ENCODE assay signal across 32 mouse cellular contexts in genomic region chr17:29778021-29778420, GRCm38 (mm10).
DNase-seq lines count a peak whose midpoint lies in the region; ATAC-seq and TF ChIP-seq lines count a peak whose summit lies in the region.
"Had no signal": no experiment of that assay in that cellular context is flagged by ENCODE, and none has a peak within 500 bp of the region (broad histone marks: within the 10 kb centered on the region; RNA-seq: fewer than 3 reads in every experiment).

No protein-coding gene starts in this region.

- peaks cover 6% of the 10 kb centered on the region; the same call in 1 of the 2 replicates for H3K4me1 ChIP-seq in hindbrain, embryonic 13.5 days (replicated peaks)
- peaks cover 3% of the 10 kb centered on the region; the same call in 1 of the 2 replicates for H3K4me1 ChIP-seq in hindbrain, embryonic 12.5 days
- peaks cover 14% of the 10 kb centered on the region; the same call in 1 of the 2 replicates for H3K4me1 ChIP-seq in forebrain, embryonic 12.5 days
- no peaks in the 10 kb centered on the region for H3K4me1 ChIP-seq in forebrain, postnatal 0 days (ENCODE audit: insufficient read depth)
- H3K4me1 ChIP-seq: embryonic facial prominence, embryonic 12.5 days; kidney, embryonic 15.5 days; limb, embryonic 15.5 days; liver, embryonic 13.5 days; neural tube, embryonic 12.5 days had no signal

- peak; percentile 23 for DNase-seq in MN1 (ENCODE audit: low spot score)
- DNase-seq in forebrain, postnatal 0 days = peak; percentile 30
- no peak for DNase-seq in layer of hippocampus, adult 2 months (ENCODE audit: low spot score in 2 of 2)
- no peak for DNase-seq in B cell, adult 2 months
- DNase-seq: adrenal gland, postnatal 25 days; cerebellum, adult 8-10 months; cerebellum, postnatal 36 days; gastrocnemius, postnatal 14 days; kidney, adult 18-20 months; kidney, postnatal 25 days; left cerebral cortex, postnatal 4 days; liver, embryonic 13.5 days; lung, adult 18-20 months; lung, postnatal 4 days; right cerebral cortex, adult 18-20 months; spleen, adult 18-20 months; thymus, adult 18-20 months; thymus, postnatal 25 days had no signal

- H3K9ac ChIP-seq in hindbrain, embryonic 13.5 days = no peak overlapping the region
- no peak overlapping the region for H3K9ac ChIP-seq in hindbrain, embryonic 12.5 days
- H3K9ac ChIP-seq in forebrain, embryonic 12.5 days = no peak overlapping the region
- H3K9ac ChIP-seq in forebrain, postnatal 0 days = no peak overlapping the region
- H3K9ac ChIP-seq: embryonic facial prominence, embryonic 12.5 days; heart, embryonic 15.5 days; kidney, embryonic 15.5 days; limb, embryonic 15.5 days; liver, embryonic 13.5 days; midbrain, embryonic 12.5 days; neural tube, embryonic 12.5 days had no signal

- WGBS in hindbrain, embryonic 13.5 days = 67% methylated on average over 8 of the region's 8 CpGs
- WGBS in hindbrain, embryonic 12.5 days = 72% methylated on average over 8 of the region's 8 CpGs
- WGBS in forebrain, embryonic 12.5 days = 33% methylated on average over 8 of the region's 8 CpGs
- WGBS in forebrain, postnatal 0 days = 32% methylated on average over 8 of the region's 8 CpGs

- 0 out of 2 replicates have a peak, but pooled peaks cover 2% of the 10 kb centered on the region for H3K27me3 ChIP-seq in hindbrain, embryonic 13.5 days
- no peaks in the 10 kb centered on the region; the same call in 1 of the 2 replicates for H3K27me3 ChIP-seq in hindbrain, embryonic 12.5 days
- peaks cover 1% of the 10 kb centered on the region; the same call in 1 of the 2 replicates for H3K27me3 ChIP-seq in forebrain, embryonic 12.5 days
- no peaks in the 10 kb centered on the region for H3K27me3 ChIP-seq in forebrain, postnatal 0 days (ENCODE audit: insufficient read depth, low read length)
- H3K27me3 ChIP-seq: embryonic facial prominence, embryonic 12.5 days; limb, embryonic 15.5 days; midbrain, embryonic 12.5 days; neural tube, embryonic 12.5 days had no signal

- H3K27ac ChIP-seq in hindbrain, embryonic 13.5 days = 0 out of 2 replicates have a peak overlapping the region, but pooled peaks have one; percentile 4
- no peak overlapping the region for H3K27ac ChIP-seq in hindbrain, embryonic 12.5 days
- H3K27ac ChIP-seq in forebrain, embryonic 12.5 days = 0 out of 2 replicates have a peak overlapping the region, but pooled peaks have one; percentile 59
- no peak overlapping the region for H3K27ac ChIP-seq in forebrain, postnatal 0 days (ENCODE audit: low read depth, low read length)
- no peak overlapping the region for H3K27ac ChIP-seq in layer of hippocampus, adult 2 months
- H3K27ac ChIP-seq: embryonic facial prominence, embryonic 12.5 days; heart, embryonic 15.5 days; kidney, embryonic 15.5 days; limb, embryonic 15.5 days; liver, embryonic 13.5 days; midbrain, embryonic 12.5 days; neural tube, embryonic 12.5 days; stomach, postnatal 0 days had no signal

- 0 out of 2 replicates have a peak, but pooled peaks have one; percentile 46 for ATAC-seq in hindbrain, embryonic 13.5 days (ENCODE audit: low FRiP score)
- no peak for ATAC-seq in hindbrain, embryonic 12.5 days (ENCODE audit: low FRiP score)
- peak; percentile 84; the same call in 1 of the 2 replicates for ATAC-seq in forebrain, embryonic 12.5 days (ENCODE audit: low FRiP score)
- ATAC-seq in forebrain, postnatal 0 days = peak; percentile 60
- ATAC-seq in erythroid progenitor cell, adult 5-6 weeks (replicated peaks; ENCODE audit: low FRiP score, poor library complexity, severe bottlenecking) = no peak
- ATAC-seq: inflammation-experienced regulatory T-cells, adult 6 months; lung, postnatal 0 days had no signal

- no peaks in the 10 kb centered on the region for H3K9me3 ChIP-seq in hindbrain, embryonic 13.5 days
- no peaks in the 10 kb centered on the region for H3K9me3 ChIP-seq in hindbrain, embryonic 12.5 days (replicated peaks)
- H3K9me3 ChIP-seq in forebrain, embryonic 12.5 days = no peaks in the 10 kb centered on the region
- H3K9me3 ChIP-seq in forebrain, postnatal 0 days (ENCODE audit: low read length) = no peaks in the 10 kb centered on the region
- H3K9me3 ChIP-seq: embryonic facial prominence, embryonic 12.5 days; heart, embryonic 15.5 days; kidney, embryonic 15.5 days; limb, embryonic 15.5 days; liver, embryonic 13.5 days; midbrain, embryonic 12.5 days; neural tube, embryonic 12.5 days had no signal

- no peak overlapping the region for H3K4me2 ChIP-seq in hindbrain, embryonic 13.5 days
- H3K4me2 ChIP-seq in hindbrain, embryonic 12.5 days (replicated peaks) = no peak overlapping the region
- no peak overlapping the region for H3K4me2 ChIP-seq in forebrain, embryonic 12.5 days
- no peak overlapping the region for H3K4me2 ChIP-seq in forebrain, postnatal 0 days (ENCODE audit: low read depth)
- H3K4me2 ChIP-seq: embryonic facial prominence, embryonic 12.5 days; heart, embryonic 15.5 days; kidney, embryonic 15.5 days; limb, embryonic 15.5 days; liver, embryonic 13.5 days; midbrain, embryonic 12.5 days; neural tube, embryonic 12.5 days had no signal

- no peak for TF ChIP-seq CTCF in forebrain, postnatal 0 days (IDR thresholded peaks at IDR 0.05; ENCODE audit: low read depth)
- TF ChIP-seq CTCF in layer of hippocampus, adult 2 months (conservative IDR thresholded peaks at IDR 0.05) = no peak

- no peaks in the 10 kb centered on the region for H3K36me3 ChIP-seq in hindbrain, embryonic 13.5 days
- H3K36me3 ChIP-seq in hindbrain, embryonic 12.5 days = no peaks in the 10 kb centered on the region
- no peaks in the 10 kb centered on the region for H3K36me3 ChIP-seq in forebrain, embryonic 12.5 days (replicated peaks)
- no peaks in the 10 kb centered on the region for H3K36me3 ChIP-seq in forebrain, postnatal 0 days (ENCODE audit: insufficient read depth)
- H3K36me3 ChIP-seq: embryonic facial prominence, embryonic 12.5 days; heart, embryonic 15.5 days; kidney, embryonic 15.5 days; limb, embryonic 15.5 days; liver, embryonic 13.5 days; midbrain, embryonic 12.5 days; neural tube, embryonic 12.5 days had no signal

- H3K4me3 ChIP-seq in hindbrain, embryonic 13.5 days = no peak overlapping the region
- H3K4me3 ChIP-seq in hindbrain, embryonic 12.5 days = no peak overlapping the region
- no peak overlapping the region for H3K4me3 ChIP-seq in forebrain, embryonic 12.5 days (replicated peaks)
- no peak overlapping the region for H3K4me3 ChIP-seq in forebrain, postnatal 0 days (ENCODE audit: low read depth, low read length)
- H3K4me3 ChIP-seq in layer of hippocampus, adult 2 months = no peak overlapping the region
- H3K4me3 ChIP-seq: embryonic facial prominence, embryonic 12.5 days; heart, embryonic 15.5 days; kidney, embryonic 15.5 days; limb, embryonic 15.5 days; liver, embryonic 13.5 days; megakaryocyte, embryonic 14.5 days; midbrain, embryonic 12.5 days; neural tube, embryonic 12.5 days had no signal

Comparison
In these comparisons a context has a peak if more than half of its experiments do, and no peak if none do; other contexts are left out.
1. ATAC-seq: peak in hindbrain, embryonic 13.5 days (single experiment), forebrain, embryonic 12.5 days (single experiment) and forebrain, postnatal 0 days (single experiment); none in hindbrain, embryonic 12.5 days (single experiment) and erythroid progenitor cell, adult 5-6 weeks (single experiment).
2. H3K27ac ChIP-seq: peak in hindbrain, embryonic 13.5 days (single experiment) and forebrain, embryonic 12.5 days (single experiment); none in hindbrain, embryonic 12.5 days (single experiment), forebrain, postnatal 0 days (single experiment) and layer of hippocampus, adult 2 months (single experiment).
3. DNase-seq: peak in MN1 (single experiment) and forebrain, postnatal 0 days (single experiment); none in layer of hippocampus, adult 2 months (0 of 2) and B cell, adult 2 months (0 of 2).